Comparison of ENCODE assay signal across 15 mouse cellular contexts in genomic region chr6:137102662-137103179, GRCm38 (mm10).
DNase-seq lines count a peak whose midpoint lies in the region; ATAC-seq and TF ChIP-seq lines count a peak whose summit lies in the region.
"Had no signal": no experiment of that assay in that cellular context is flagged by ENCODE, and none has a peak within 500 bp of the region (broad histone marks: within the 10 kb centered on the region; RNA-seq: fewer than 3 reads in every experiment).

No protein-coding gene starts in this region.

- intact Hi-C loops in gastrocnemius, adult 2 months (cut with DNase I) = no loop called here

- ATAC-seq in forebrain, embryonic 14.5 days = no peak
- ATAC-seq in forebrain, embryonic 12.5 days (ENCODE audit: low FRiP score) = no peak
- no peak for ATAC-seq in lung, embryonic 15.5 days (ENCODE audit: borderline replicate concordance, extremely low read depth, low FRiP score, low TSS enrichment)
- peak; percentile 39; the same call in 1 of the 2 replicates for ATAC-seq in limb, embryonic 14.5 days (ENCODE audit: low FRiP score, low read depth)
- no peak; the same call in 1 of the 2 replicates for ATAC-seq in stomach, postnatal 0 days (ENCODE audit: low FRiP score, low TSS enrichment)

- H3K4me2 ChIP-seq in forebrain, embryonic 14.5 days (ENCODE audit: low read length) = no peak overlapping the region
- H3K4me2 ChIP-seq in forebrain, embryonic 12.5 days = no peak overlapping the region
- H3K4me2 ChIP-seq in lung, embryonic 15.5 days = no peak overlapping the region
- H3K4me2 ChIP-seq in limb, embryonic 14.5 days (replicated peaks; ENCODE audit: low read depth, low read length, severe bottlenecking) = no peak overlapping the region
- no peak overlapping the region for H3K4me2 ChIP-seq in stomach, postnatal 0 days (replicated peaks; ENCODE audit: low read depth)
- H3K4me2 ChIP-seq: liver, embryonic 11.5 days; midbrain, embryonic 12.5 days; neural tube, embryonic 12.5 days had no signal

- no peak overlapping the region for H3K27ac ChIP-seq in forebrain, embryonic 14.5 days (ENCODE audit: low read depth, low read length)
- no peak overlapping the region for H3K27ac ChIP-seq in forebrain, embryonic 12.5 days
- H3K27ac ChIP-seq in lung, embryonic 15.5 days = peak overlapping the region; percentile 76
- peak overlapping the region; percentile 48 for H3K27ac ChIP-seq in limb, embryonic 14.5 days (replicated peaks; ENCODE audit: low read depth, low read length)
- H3K27ac ChIP-seq in stomach, postnatal 0 days (replicated peaks) = peak overlapping the region; percentile 49; the same call in 1 of the 2 replicates
- H3K27ac ChIP-seq in gastrocnemius, adult 2 months = no peak overlapping the region
- H3K27ac ChIP-seq: midbrain, embryonic 12.5 days; neural tube, embryonic 12.5 days had no signal

- H3K4me3 ChIP-seq in forebrain, embryonic 14.5 days (ENCODE audit: low read depth, low read length) = no peak overlapping the region
- H3K4me3 ChIP-seq in forebrain, embryonic 12.5 days (replicated peaks) = no peak overlapping the region
- no peak overlapping the region for H3K4me3 ChIP-seq in lung, embryonic 15.5 days
- H3K4me3 ChIP-seq in limb, embryonic 14.5 days (replicated peaks; ENCODE audit: low read length) = no peak overlapping the region
- H3K4me3 ChIP-seq in stomach, postnatal 0 days (ENCODE audit: low read depth, low read length) = no peak overlapping the region
- no peak overlapping the region for H3K4me3 ChIP-seq in gastrocnemius, adult 2 months
- H3K4me3 ChIP-seq: erythroblast, embryonic 14.5 days; midbrain, embryonic 12.5 days; neural tube, embryonic 12.5 days had no signal

- H3K36me3 ChIP-seq in forebrain, embryonic 14.5 days (ENCODE audit: control insufficient read depth, insufficient read depth, low read length) = no peaks in the 10 kb centered on the region
- H3K36me3 ChIP-seq in forebrain, embryonic 12.5 days (replicated peaks) = no peaks in the 10 kb centered on the region
- H3K36me3 ChIP-seq in lung, embryonic 15.5 days = no peaks in the 10 kb centered on the region
- no peaks in the 10 kb centered on the region for H3K36me3 ChIP-seq in limb, embryonic 14.5 days (ENCODE audit: control insufficient read depth, insufficient read depth, low read length)
- no peaks in the 10 kb centered on the region for H3K36me3 ChIP-seq in stomach, postnatal 0 days (ENCODE audit: control insufficient read depth, insufficient read depth, low read length)
- H3K36me3 ChIP-seq: midbrain, embryonic 12.5 days; neural tube, embryonic 12.5 days had no signal

- no peak for TF ChIP-seq CTCF in stomach, postnatal 0 days (IDR thresholded peaks at IDR 0.05; ENCODE audit: low read depth)
- no peak for TF ChIP-seq CTCF in gastrocnemius, adult 2 months (IDR thresholded peaks at IDR 0.05)

- WGBS in forebrain, embryonic 14.5 days = 59% methylated on average over 10 of the region's 10 CpGs
- WGBS in forebrain, embryonic 12.5 days = 62% methylated on average over 10 of the region's 10 CpGs
- WGBS in lung, embryonic 15.5 days = 32% methylated on average over 10 of the region's 10 CpGs
- 16% methylated on average over 10 of the region's 10 CpGs for WGBS in limb, embryonic 14.5 days
- WGBS in stomach, postnatal 0 days = 25% methylated on average over 10 of the region's 10 CpGs

- TF ChIP-seq EP300 in stomach, postnatal 0 days (optimal IDR thresholded peaks at IDR 0.05) = no peak

- H3K9me3 ChIP-seq in forebrain, embryonic 14.5 days (replicated peaks; ENCODE audit: control insufficient read depth, low read length) = no peaks in the 10 kb centered on the region
- H3K9me3 ChIP-seq in forebrain, embryonic 12.5 days = no peaks in the 10 kb centered on the region
- H3K9me3 ChIP-seq in lung, embryonic 15.5 days = no peaks in the 10 kb centered on the region
- H3K9me3 ChIP-seq in limb, embryonic 14.5 days (ENCODE audit: control insufficient read depth, low read length) = no peaks in the 10 kb centered on the region
- no peaks in the 10 kb centered on the region for H3K9me3 ChIP-seq in stomach, postnatal 0 days (ENCODE audit: control insufficient read depth, low read length)
- H3K9me3 ChIP-seq: midbrain, embryonic 12.5 days; neural tube, embryonic 12.5 days had no signal

- H3K27me3 ChIP-seq in forebrain, embryonic 14.5 days (replicated peaks; ENCODE audit: control insufficient read depth, insufficient read depth, low read length) = no peaks in the 10 kb centered on the region
- H3K27me3 ChIP-seq in forebrain, embryonic 12.5 days = 0 out of 2 replicates have a peak, but pooled peaks cover 2% of the 10 kb centered on the region
- H3K27me3 ChIP-seq in lung, embryonic 15.5 days = no peaks in the 10 kb centered on the region
- no peaks in the 10 kb centered on the region for H3K27me3 ChIP-seq in limb, embryonic 14.5 days (ENCODE audit: control insufficient read depth, insufficient read depth, low read length)
- no peaks in the 10 kb centered on the region for H3K27me3 ChIP-seq in stomach, postnatal 0 days (ENCODE audit: control insufficient read depth, insufficient read depth, low read length)
- H3K27me3 ChIP-seq: midbrain, embryonic 12.5 days; neural tube, embryonic 12.5 days had no signal

- no peak overlapping the region for H3K9ac ChIP-seq in forebrain, embryonic 14.5 days (ENCODE audit: low read length)
- no peak overlapping the region for H3K9ac ChIP-seq in forebrain, embryonic 12.5 days
- no peak overlapping the region for H3K9ac ChIP-seq in lung, embryonic 15.5 days
- no peak overlapping the region for H3K9ac ChIP-seq in limb, embryonic 14.5 days (ENCODE audit: low read depth, low read length, severe bottlenecking)
- no peak overlapping the region for H3K9ac ChIP-seq in stomach, postnatal 0 days (ENCODE audit: low read length)
- H3K9ac ChIP-seq: midbrain, embryonic 12.5 days; neural tube, embryonic 12.5 days had no signal

- H3K4me1 ChIP-seq in forebrain, embryonic 14.5 days (ENCODE audit: control insufficient read depth, insufficient read depth, low read length) = no peaks in the 10 kb centered on the region
- H3K4me1 ChIP-seq in forebrain, embryonic 12.5 days = 0 out of 2 replicates have a peak, but pooled peaks cover 2% of the 10 kb centered on the region
- H3K4me1 ChIP-seq in lung, embryonic 15.5 days = peaks cover 46% of the 10 kb centered on the region
- H3K4me1 ChIP-seq in limb, embryonic 14.5 days (ENCODE audit: control insufficient read depth, insufficient read depth, low read length) = peaks cover 30% of the 10 kb centered on the region
- H3K4me1 ChIP-seq in stomach, postnatal 0 days (replicated peaks; ENCODE audit: control insufficient read depth, insufficient read depth) = no peaks in the 10 kb centered on the region; the same call in none of the 2 replicates
- H3K4me1 ChIP-seq: midbrain, embryonic 12.5 days; neural tube, embryonic 12.5 days had no signal

- TF ChIP-seq POLR2A in limb, embryonic 14.5 days (IDR thresholded peaks at IDR 0.05; ENCODE audit: borderline replicate concordance, extremely low read depth, insufficient read depth, insufficient read length) = no peak

- peak; percentile 15 for DNase-seq in forebrain, embryonic 14.5 days (ENCODE audit: low spot score)
- DNase-seq in lung, adult 18-20 months = no peak
- peak; percentile 59 for DNase-seq in limb, embryonic 14.5 days (ENCODE audit: low spot score)
- no peak for DNase-seq in stomach, postnatal 0 days (ENCODE audit: low spot score)
- no peak for DNase-seq in gastrocnemius, adult 2 months
- DNase-seq in Muller cell, postnatal 12 days (ENCODE audit: inconsistent ontology term) = no peak
- DNase-seq: adrenal gland, adult 8-10 months; cerebellum, adult 11-12 months; kidney, adult 8-10 months had no signal

Comparison
In these comparisons a context has a peak if more than half of its experiments do, and no peak if none do; other contexts are left out.
1. DNase-seq: peak in forebrain, embryonic 14.5 days (single experiment) and limb, embryonic 14.5 days (single experiment); none in lung, adult 18-20 months (0 of 2), stomach, postnatal 0 days (single experiment), gastrocnemius, adult 2 months (single experiment) and Muller cell, postnatal 12 days (single experiment).
2. H3K27ac ChIP-seq: peak in lung, embryonic 15.5 days (single experiment), limb, embryonic 14.5 days (single experiment) and stomach, postnatal 0 days (single experiment); none in forebrain, embryonic 14.5 days (single experiment), forebrain, embryonic 12.5 days (single experiment) and gastrocnemius, adult 2 months (single experiment).